Mouse (Mus musculus) kidney, adult 11 months (tissue): ENCODE data around the gene Pygm.

Experiments
- DNase-seq: peaks from one replicate; pipeline ENCODE4 v3.0.0; 2022

Pygm gene

GRCm38 (mm10) chr19:6354030-6354429, 30.2 kb upstream of the Pygm start:
- no peak for DNase-seq

GRCm38 (mm10) chr19:6361291-6361690, 22.9 kb upstream of the Pygm start:
- DNase-seq, result no peak

- DNase-seq, result no peak
These were observed 21.1 kb upstream of the Pygm start for GRCm38 (mm10) chr19:6363091-6363410.

GRCm38 (mm10) chr19:6363411-6364240, 20.6 kb upstream of the Pygm start, which contains the start of gene Sf1:
Sf1 (plus strand) TSS chr19:6363690.
- peak; percentile 100 for DNase-seq

- peak; percentile 90 for DNase-seq
These were observed 19.9 kb upstream of the Pygm start for GRCm38 (mm10) chr19:6364317-6364725.

GRCm38 (mm10) chr19:6364842-6365241, 19.4 kb upstream of the Pygm start:
- no peak for DNase-seq

- no peak for DNase-seq
These were observed 14.0 kb upstream of the Pygm start for GRCm38 (mm10) chr19:6370175-6370574.

- DNase-seq, result no peak
These were observed 11.8 kb upstream of the Pygm start for GRCm38 (mm10) chr19:6372433-6372832.

GRCm38 (mm10) chr19:6373539-6374400, 10.4 kb upstream of the Pygm start:
- peak; percentile 49 for DNase-seq

GRCm38 (mm10) chr19:6374571-6374970, 9.6 kb upstream of the Pygm start:
- DNase-seq, result no peak

- no peak for DNase-seq
These were observed 8.6 kb upstream of the Pygm start for GRCm38 (mm10) chr19:6375423-6376254.

GRCm38 (mm10) chr19:6376255-6376564, 8.0 kb upstream of the Pygm start:
- DNase-seq, result no peak

GRCm38 (mm10) chr19:6376643-6377042, 7.6 kb upstream of the Pygm start:
- no peak for DNase-seq

GRCm38 (mm10) chr19:6377327-6378040, 6.7 kb upstream of the Pygm start:
- DNase-seq, result no peak

- no peak for DNase-seq
These were observed 3.6 kb upstream of the Pygm start for GRCm38 (mm10) chr19:6380411-6381166.

GRCm38 (mm10) chr19:6381238-6381637, 3.0 kb upstream of the Pygm start:
- no peak for DNase-seq

- no peak for DNase-seq
These were observed 1.8 kb upstream of the Pygm start for GRCm38 (mm10) chr19:6382323-6382924.

GRCm38 (mm10) chr19:6383470-6383869, 729 bp upstream of the Pygm start:
- DNase-seq, result no peak

- DNase-seq, result no peak
These were observed 755 bp downstream of the Pygm start for GRCm38 (mm10) chr19:6384954-6385353.

GRCm38 (mm10) chr19:6385419-6385818, 1.2 kb downstream of the Pygm start:
- no peak for DNase-seq

- DNase-seq, result no peak
These were observed 1.6 kb downstream of the Pygm start for GRCm38 (mm10) chr19:6385821-6386220.
